ENCODE assay signal across 18 mouse cellular contexts in the genomic region with DNA sequence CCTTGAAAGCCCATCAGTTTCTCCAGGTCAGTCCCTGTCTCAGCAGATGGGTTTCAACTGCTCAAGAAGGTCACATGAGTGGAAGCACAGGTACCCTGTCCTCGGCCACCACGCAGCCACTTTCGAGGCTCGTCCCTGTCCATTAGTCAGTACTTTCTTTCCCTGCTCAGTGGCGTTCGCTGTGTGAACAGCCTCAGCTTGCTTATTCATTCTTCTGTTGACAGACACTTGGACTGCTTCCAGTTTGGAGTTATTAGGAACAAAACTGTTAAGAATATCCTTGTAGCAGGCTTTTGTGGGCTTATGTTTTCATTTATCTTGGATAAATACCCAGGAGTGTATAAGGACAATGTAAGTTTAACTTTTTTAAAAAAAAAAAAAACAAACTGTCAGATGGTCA. TPM values are rescaled to one million over a fixed set of nuclear protein-coding genes. Genes with fewer than 3 reads are reported as not detected.
DNase-seq lines count a peak whose midpoint lies in the region; ATAC-seq and TF ChIP-seq lines count a peak whose summit lies in the region.
"Had no signal": no experiment of that assay in that cellular context is flagged by ENCODE, and none has a peak within 500 bp of the region (broad histone marks: within the 10 kb centered on the region; RNA-seq: fewer than 3 reads in every experiment).

No protein-coding gene starts in this region.

- no peak for ATAC-seq in heart, embryonic 13.5 days (ENCODE audit: extremely low read depth, insufficient number of reproducible peaks, low FRiP score, low TSS enrichment)
- ATAC-seq in stomach, embryonic 15.5 days (ENCODE audit: insufficient read depth, low FRiP score, low read depth): no peak
- ATAC-seq in stomach, postnatal 0 days (ENCODE audit: low FRiP score, low TSS enrichment): no peak
- ATAC-seq: CD4-positive, CD25-positive, alpha-beta regulatory T cell, adult 4 months; inflammation-experienced regulatory T-cells, adult 6 months; liver, embryonic 12.5 days; Patski had no signal

- H3K9ac ChIP-seq in heart, embryonic 13.5 days: peak overlapping the region; percentile 44; the same call in 1 of the 2 replicates
- H3K9ac ChIP-seq in stomach, embryonic 15.5 days: no peak overlapping the region
- no peak overlapping the region for H3K9ac ChIP-seq in stomach, postnatal 0 days (ENCODE audit: low read length)
- H3K9ac ChIP-seq: kidney, embryonic 15.5 days; liver, embryonic 12.5 days had no signal

- no peak for TF ChIP-seq CTCF in layer of hippocampus, adult 2 months (conservative IDR thresholded peaks at IDR 0.05)
- TF ChIP-seq CTCF in stomach, postnatal 0 days (IDR thresholded peaks at IDR 0.05; ENCODE audit: low read depth): no peak

- H3K27me3 ChIP-seq in heart, embryonic 13.5 days (replicated peaks): peaks cover 6% of the 10 kb centered on the region; the same call in 1 of the 2 replicates
- 0 out of 2 replicates have a peak, but pooled peaks cover 3% of the 10 kb centered on the region for H3K27me3 ChIP-seq in stomach, embryonic 15.5 days (replicated peaks)
- 0 out of 2 replicates have a peak, but pooled peaks cover 2% of the 10 kb centered on the region for H3K27me3 ChIP-seq in stomach, postnatal 0 days (ENCODE audit: control insufficient read depth, insufficient read depth, low read length)
- H3K27me3 ChIP-seq: kidney, embryonic 15.5 days; Patski had no signal

- TF ChIP-seq EP300 in stomach, postnatal 0 days (optimal IDR thresholded peaks at IDR 0.05): no peak

- peaks cover 28% of the 10 kb centered on the region for H3K4me1 ChIP-seq in heart, embryonic 13.5 days
- peaks cover 10% of the 10 kb centered on the region for H3K4me1 ChIP-seq in stomach, embryonic 15.5 days
- no peaks in the 10 kb centered on the region; the same call in 1 of the 2 replicates for H3K4me1 ChIP-seq in stomach, postnatal 0 days (replicated peaks; ENCODE audit: control insufficient read depth, insufficient read depth)
- H3K4me1 ChIP-seq: liver, embryonic 12.5 days had no signal

- H3K4me3 ChIP-seq in heart, embryonic 13.5 days: no peak overlapping the region
- H3K4me3 ChIP-seq in layer of hippocampus, adult 2 months: no peak overlapping the region
- H3K4me3 ChIP-seq in stomach, embryonic 15.5 days (replicated peaks): no peak overlapping the region
- H3K4me3 ChIP-seq in stomach, postnatal 0 days (ENCODE audit: low read depth, low read length): no peak overlapping the region
- H3K4me3 ChIP-seq: kidney, embryonic 15.5 days; liver, embryonic 12.5 days; myocyte had no signal

- intact Hi-C loops in heart, postnatal 25 days (cut with DNase I): no loop called here

- H3K4me2 ChIP-seq in heart, embryonic 13.5 days: peak overlapping the region; percentile 20; the same call in 1 of the 2 replicates
- H3K4me2 ChIP-seq in stomach, embryonic 15.5 days: no peak overlapping the region; the same call in 1 of the 2 replicates
- no peak overlapping the region for H3K4me2 ChIP-seq in stomach, postnatal 0 days (replicated peaks; ENCODE audit: low read depth)
- H3K4me2 ChIP-seq: kidney, embryonic 15.5 days; liver, embryonic 12.5 days had no signal

- 21% methylated on average over 6 of the region's 6 CpGs for WGBS in heart, embryonic 13.5 days
- WGBS in stomach, embryonic 15.5 days: 27% methylated on average over 6 of the region's 6 CpGs
- WGBS in stomach, postnatal 0 days: 10% methylated on average over 6 of the region's 6 CpGs

- H3K36me3 ChIP-seq in heart, embryonic 13.5 days: no peaks in the 10 kb centered on the region; the same call in 1 of the 2 replicates
- no peaks in the 10 kb centered on the region for H3K36me3 ChIP-seq in stomach, embryonic 15.5 days
- H3K36me3 ChIP-seq in stomach, postnatal 0 days (ENCODE audit: control insufficient read depth, insufficient read depth, low read length): no peaks in the 10 kb centered on the region
- H3K36me3 ChIP-seq: kidney, embryonic 15.5 days; liver, embryonic 12.5 days had no signal

- H3K27ac ChIP-seq in heart, embryonic 13.5 days (replicated peaks): peak overlapping the region; percentile 58
- H3K27ac ChIP-seq in layer of hippocampus, adult 2 months: 0 out of 2 replicates have a peak overlapping the region, but pooled peaks have one; percentile 12
- H3K27ac ChIP-seq in stomach, embryonic 15.5 days: 0 out of 2 replicates have a peak overlapping the region, but pooled peaks have one; percentile 31
- H3K27ac ChIP-seq in stomach, postnatal 0 days (replicated peaks): no peak overlapping the region
- H3K27ac ChIP-seq: kidney, embryonic 15.5 days; liver, embryonic 12.5 days had no signal

- no peaks in the 10 kb centered on the region for H3K9me3 ChIP-seq in heart, embryonic 13.5 days
- no peaks in the 10 kb centered on the region for H3K9me3 ChIP-seq in stomach, embryonic 15.5 days
- H3K9me3 ChIP-seq in stomach, postnatal 0 days (ENCODE audit: control insufficient read depth, low read length): no peaks in the 10 kb centered on the region
- H3K9me3 ChIP-seq: kidney, embryonic 15.5 days; liver, embryonic 12.5 days had no signal

- no peak for DNase-seq in heart, postnatal 25 days (ENCODE audit: low spot score)
- DNase-seq in layer of hippocampus, adult 2 months (ENCODE audit: low spot score in 2 of 2): no peak
- DNase-seq in layer of hippocampus, adult 8-10 months (ENCODE audit: low spot score in 2 of 2): no peak
- DNase-seq in stomach, postnatal 0 days (ENCODE audit: low spot score): no peak
- no peak for DNase-seq in ovary, adult 18-20 months (ENCODE audit: low spot score)
- no peak for DNase-seq in embryo, embryonic 11 days
- DNase-seq: cerebellum, adult 18-20 months; thymus, postnatal 25 days had no signal

RNA-seq across cellular contexts. Expression of a gene that starts 9.6 kb away (rescaled TPM):
- 34.0 and 35.0 TPM in 2 replicates for polyA plus RNA-seq in heart, embryonic 13.5 days (2015; fragmentation: Nextera tagmentation; extraction: Ambion mirVana)
- 10 to 100 TPM; 24.1 to 28.1 TPM for total RNA-seq in heart, postnatal 25 days (2021)
- total RNA-seq in layer of hippocampus, adult 2 months (2021): 1 to 10 TPM; 6.6 to 7.8 TPM
- total RNA-seq in layer of hippocampus, adult 8-10 months (2022): 1 to 10 TPM; 6.6 to 9.0 (median 7.6) TPM
- polyA plus RNA-seq in stomach, embryonic 15.5 days (2015; fragmentation: Nextera tagmentation; extraction: Ambion mirVana): 6.8 and 8.3 TPM in 2 replicates
- 3.1 and 3.2 TPM in 2 replicates for polyA plus RNA-seq in stomach, postnatal 0 days (2015; fragmentation: Nextera tagmentation; extraction: Ambion mirVana)
- total RNA-seq: granulocyte monocyte progenitor cell, adult 5-6 weeks had no signal

RNA-seq across cellular contexts. Expression of a gene that starts 17.7 kb away (rescaled TPM):
- 0.87 and 1.4 TPM in 2 replicates for polyA plus RNA-seq in heart, embryonic 13.5 days (2015; fragmentation: Nextera tagmentation; extraction: Ambion mirVana)
- 1 to 10 TPM in 1 of 2 experiments, under 1 TPM in 1; 0.42 to 1.2 TPM for total RNA-seq in heart, postnatal 25 days (2021)
- total RNA-seq in layer of hippocampus, adult 2 months (2021): 1 to 10 TPM; 3.0 to 3.2 TPM
- total RNA-seq in layer of hippocampus, adult 8-10 months (2022): 1 to 10 TPM; 3.0 to 5.2 (median 4.0) TPM
- polyA plus RNA-seq in stomach, embryonic 15.5 days (2015; fragmentation: Nextera tagmentation; extraction: Ambion mirVana): 2.0 and 2.5 TPM in 2 replicates
- 4.1 and 5.8 TPM in 2 replicates for polyA plus RNA-seq in stomach, postnatal 0 days (2015; fragmentation: Nextera tagmentation; extraction: Ambion mirVana)

RNA-seq across cellular contexts. Expression of a gene that starts 19.2 kb away (rescaled TPM):
- 62.0 and 63.4 TPM in 2 replicates for polyA plus RNA-seq in heart, embryonic 13.5 days (2015; fragmentation: Nextera tagmentation; extraction: Ambion mirVana)
- total RNA-seq in heart, postnatal 25 days (2021): 10 to 100 TPM; 82.8 to 83.7 TPM
- 10 to 100 TPM; 50.8 to 57.0 TPM for total RNA-seq in layer of hippocampus, adult 2 months (2021)
- 10 to 100 TPM; 51.9 to 59.2 (median 56.8) TPM for total RNA-seq in layer of hippocampus, adult 8-10 months (2022)
- 49.9 and 59.5 TPM in 2 replicates for polyA plus RNA-seq in stomach, embryonic 15.5 days (2015; fragmentation: Nextera tagmentation; extraction: Ambion mirVana)
- 29.3 and 30.2 TPM in 2 replicates for polyA plus RNA-seq in stomach, postnatal 0 days (2015; fragmentation: Nextera tagmentation; extraction: Ambion mirVana)

RNA-seq across cellular contexts. Expression of a gene that starts 22.8 kb away (rescaled TPM):
- polyA plus RNA-seq in heart, embryonic 13.5 days (2015; fragmentation: Nextera tagmentation; extraction: Ambion mirVana): 24.4 and 26.2 TPM in 2 replicates
- 10 to 100 TPM; 62.4 to 67.2 TPM for total RNA-seq in heart, postnatal 25 days (2021)
- 10 to 100 TPM; 21.7 to 23.6 TPM for total RNA-seq in layer of hippocampus, adult 2 months (2021)
- 10 to 100 TPM; 20.4 to 26.8 (median 21.9) TPM for total RNA-seq in layer of hippocampus, adult 8-10 months (2022)
- 9.6 and 12.1 TPM in 2 replicates for polyA plus RNA-seq in stomach, embryonic 15.5 days (2015; fragmentation: Nextera tagmentation; extraction: Ambion mirVana)
- 3.7 and 3.8 TPM in 2 replicates for polyA plus RNA-seq in stomach, postnatal 0 days (2015; fragmentation: Nextera tagmentation; extraction: Ambion mirVana)
- total RNA-seq: granulocyte monocyte progenitor cell, adult 5-6 weeks had no signal

RNA-seq across cellular contexts. Expression of a gene that starts 39.0 kb away (rescaled TPM):
- 0.25 TPM in 1 of 2 replicates, not detected in the other for polyA plus RNA-seq in heart, embryonic 13.5 days (2015; fragmentation: Nextera tagmentation; extraction: Ambion mirVana)
- total RNA-seq in heart, postnatal 25 days (2021): under 1 TPM in 1 of 2 experiments, not detected in 1; 0.17 TPM
- total RNA-seq in layer of hippocampus, adult 2 months (2021): under 1 TPM; 0.20 to 0.39 TPM
- total RNA-seq in layer of hippocampus, adult 8-10 months (2022): under 1 TPM in 3 of 4 experiments, not detected in 1; 0.43 to 0.48 (median 0.45) TPM
- 0.18 TPM in 1 of 2 replicates, not detected in the other for polyA plus RNA-seq in stomach, embryonic 15.5 days (2015; fragmentation: Nextera tagmentation; extraction: Ambion mirVana)
- 0.10 TPM in 1 of 2 replicates, not detected in the other for polyA plus RNA-seq in stomach, postnatal 0 days (2015; fragmentation: Nextera tagmentation; extraction: Ambion mirVana)
- total RNA-seq: granulocyte monocyte progenitor cell, adult 5-6 weeks; megakaryocyte-erythroid progenitor cell, adult 5-6 weeks had no signal
- polyA plus RNA-seq: CD4-positive, CD25-positive, alpha-beta regulatory T cell, adult 4 months; inflammation-experienced regulatory T-cells, adult 6 months; liver, embryonic 12.5 days had no signal
